ENCODE assay signal across 15 mouse cellular contexts in the genomic region with DNA sequence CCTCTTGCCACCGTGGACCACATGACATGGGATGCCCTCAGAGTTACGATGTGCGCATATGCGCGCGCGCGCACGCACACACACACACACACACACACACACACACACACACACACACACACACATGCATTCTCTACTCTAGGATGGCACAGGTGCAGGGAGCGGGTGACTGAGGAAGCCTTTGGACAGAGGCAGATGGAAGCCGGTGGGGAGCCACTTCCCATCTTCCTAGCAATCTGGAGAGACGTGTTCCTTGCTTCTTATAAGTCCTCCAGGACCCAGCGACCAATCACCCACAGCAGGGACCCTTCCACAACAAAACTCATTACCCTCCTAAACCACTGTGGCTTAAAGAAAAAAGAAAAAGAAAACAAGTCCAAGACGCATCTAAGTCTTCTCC.
DNase-seq lines count a peak whose midpoint lies in the region; ATAC-seq lines count a peak whose summit lies in the region.
"Had no signal": no experiment of that assay in that cellular context is flagged by ENCODE, and none has a peak within 500 bp of the region (broad histone marks: within the 10 kb centered on the region; RNA-seq: fewer than 3 reads in every experiment).

No protein-coding gene starts in this region.

- no peaks in the 10 kb centered on the region for H3K9me3 ChIP-seq in heart, embryonic 11.5 days (replicated peaks; ENCODE audit: control insufficient read depth, low read length)
- H3K9me3 ChIP-seq: embryonic facial prominence, embryonic 15.5 days; hindbrain, embryonic 15.5 days had no signal

- H3K27ac ChIP-seq in heart, embryonic 11.5 days (ENCODE audit: low read depth, low read length) = no peak overlapping the region
- H3K27ac ChIP-seq: embryonic facial prominence, embryonic 15.5 days; forebrain, embryonic 10.5 days; hindbrain, embryonic 15.5 days had no signal

- H3K4me1 ChIP-seq in heart, embryonic 11.5 days (ENCODE audit: control insufficient read depth, insufficient read depth, low read length) = no peaks in the 10 kb centered on the region
- H3K4me1 ChIP-seq: embryonic facial prominence, embryonic 15.5 days had no signal

- 88% methylated on average over 14 of the region's 14 CpGs for WGBS in heart, embryonic 11.5 days (ENCODE audit: insufficient replicate concordance)

- no peak overlapping the region for H3K4me2 ChIP-seq in heart, embryonic 11.5 days
- H3K4me2 ChIP-seq: embryonic facial prominence, embryonic 15.5 days; hindbrain, embryonic 15.5 days had no signal

- no peak overlapping the region for H3K9ac ChIP-seq in heart, embryonic 11.5 days (ENCODE audit: low read depth, low read length)
- H3K9ac ChIP-seq: embryonic facial prominence, embryonic 15.5 days; hindbrain, embryonic 15.5 days had no signal

- DNase-seq in left cerebral cortex, postnatal 4 days = peak; percentile 57
- no peak for DNase-seq in left cerebral cortex, postnatal 36 days (ENCODE audit: low spot score in 2 of 2)
- DNase-seq in cerebellum, adult 18-20 months = peak; percentile 42 to 52
- DNase-seq in cerebellum, adult 9-11 months = peak; percentile 67
- DNase-seq in cerebellum, postnatal 36 days = peak; percentile 54 to 62
- DNase-seq in heart, postnatal 4 days = no peak
- DNase-seq: embryo, embryonic 11 days; gastrocnemius, postnatal 36 days; heart, adult 11 months had no signal

- intact Hi-C loops in left cerebral cortex, postnatal 4 days (cut with DNase I) = no loop called here
- intact Hi-C loops in left cerebral cortex, postnatal 36 days (cut with DNase I) = no loop called here

- peaks cover 17% of the 10 kb centered on the region for H3K27me3 ChIP-seq in heart, embryonic 11.5 days (ENCODE audit: control insufficient read depth, insufficient read depth, low read length)
- H3K27me3 ChIP-seq: embryonic facial prominence, embryonic 15.5 days; hindbrain, embryonic 15.5 days had no signal

- no peak overlapping the region for H3K4me3 ChIP-seq in heart, embryonic 11.5 days (ENCODE audit: low read depth, low read length)
- H3K4me3 ChIP-seq: embryonic facial prominence, embryonic 15.5 days; erythroblast, embryonic 14.5 days; forebrain, embryonic 10.5 days; hindbrain, embryonic 15.5 days had no signal

- H3K36me3 ChIP-seq in heart, embryonic 11.5 days (ENCODE audit: control insufficient read depth, insufficient read depth, low read length) = no peaks in the 10 kb centered on the region
- H3K36me3 ChIP-seq: embryonic facial prominence, embryonic 15.5 days; forebrain, embryonic 10.5 days; hindbrain, embryonic 15.5 days had no signal

- no peak for ATAC-seq in heart, embryonic 11.5 days (replicated peaks; ENCODE audit: insufficient number of reproducible peaks, low FRiP score, low TSS enrichment)
- ATAC-seq: forebrain, embryonic 14.5 days had no signal

Comparison
In these comparisons a context has a peak if more than half of its experiments do, and no peak if none do; other contexts are left out.
1. DNase-seq: peak in left cerebral cortex, postnatal 4 days (single experiment), cerebellum, adult 18-20 months (2 of 2), cerebellum, adult 9-11 months (single experiment) and cerebellum, postnatal 36 days (2 of 2); none in left cerebral cortex, postnatal 36 days (0 of 2) and heart, postnatal 4 days (single experiment).